Mouse (Mus musculus): ENCODE measurements at regions not wholly inside any gene's neighbourhood (a gene's known extent, or its start where the extent isn't known, plus 50 kb on each side); places are given as distances from the start of the nearest gene placed in this dataset.

DNA sequence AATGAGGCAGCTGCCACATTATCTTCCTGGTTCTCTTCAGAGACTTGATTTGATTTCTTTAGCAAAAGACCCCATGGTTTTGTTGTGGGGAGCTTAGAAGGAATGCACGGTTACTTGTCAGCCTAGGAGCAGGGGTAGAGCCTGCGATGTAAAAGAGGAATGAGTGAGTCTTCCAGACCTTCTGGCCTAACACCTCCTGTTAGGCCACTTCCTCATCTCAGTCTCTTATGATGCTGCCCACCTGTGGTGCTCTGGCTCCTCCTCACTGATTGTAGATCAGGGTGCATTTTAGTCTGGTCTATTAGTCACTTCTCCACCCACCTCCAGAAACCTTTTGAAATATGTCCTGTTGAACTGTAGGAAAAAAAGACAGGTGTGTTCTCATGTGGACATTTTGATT, 113.3 kb upstream of the Prdm1 start:
- no peak for DNase-seq

DNA sequence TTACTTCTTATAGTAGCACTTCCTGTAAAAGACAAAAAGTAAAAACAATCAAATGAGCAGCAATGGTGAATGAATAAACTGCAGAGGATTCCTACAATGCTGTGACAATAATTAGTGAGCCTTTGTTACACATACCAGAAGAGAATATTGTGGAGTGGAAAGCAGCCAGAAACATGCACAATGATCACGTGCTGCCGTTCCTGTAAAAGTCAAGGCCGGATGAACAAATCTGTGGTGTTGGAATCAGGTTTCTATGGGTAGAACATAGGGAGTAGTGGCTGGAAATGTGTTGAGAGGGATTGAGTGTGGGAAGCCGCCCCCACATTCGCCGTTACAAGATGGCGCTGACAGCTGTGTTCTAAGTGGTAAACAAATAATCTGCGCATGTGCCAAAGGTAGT, 112.3 kb upstream of the Prdm1 start:
- no peak for DNase-seq

DNA sequence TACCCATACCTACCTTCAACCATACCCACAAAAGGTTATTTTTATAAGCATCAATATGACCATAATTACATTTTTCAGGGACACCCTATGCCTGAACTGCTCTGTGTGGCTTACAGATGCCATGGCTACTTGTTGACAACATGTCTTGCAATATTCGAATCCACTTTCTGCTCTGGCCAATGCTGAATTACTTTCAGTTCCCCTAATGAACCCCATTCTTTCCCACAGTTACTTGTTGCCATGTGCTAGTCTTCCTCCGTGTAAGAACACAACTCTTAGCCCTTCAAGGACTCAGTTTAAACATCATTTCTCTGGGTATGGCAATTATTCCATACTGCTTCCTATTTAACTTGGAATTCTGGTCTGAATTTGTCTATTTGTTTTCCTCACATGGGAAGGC, 110.4 kb upstream of the Prdm1 start:
- DNase-seq = no peak

DNA sequence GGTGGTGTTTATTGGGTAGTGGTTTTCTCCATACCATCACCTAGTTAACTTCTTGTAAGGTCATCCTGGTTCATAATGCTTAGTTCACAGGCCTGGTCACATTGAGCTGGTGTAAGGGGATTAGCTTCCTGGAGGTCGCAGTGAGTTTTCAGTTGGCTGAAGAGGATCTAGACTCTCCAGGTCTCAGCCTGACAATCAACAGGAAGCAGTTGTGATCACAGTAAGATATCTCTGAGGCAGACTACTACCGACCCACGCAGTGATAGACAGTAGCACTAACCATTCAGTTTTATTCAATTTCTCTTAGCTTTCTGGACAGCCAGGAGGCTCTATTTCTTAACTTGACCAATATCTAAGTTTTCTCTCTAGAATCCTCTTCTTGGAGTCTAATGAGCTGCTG, 108.5 kb upstream of the Prdm1 start:
- DNase-seq = no peak

DNA sequence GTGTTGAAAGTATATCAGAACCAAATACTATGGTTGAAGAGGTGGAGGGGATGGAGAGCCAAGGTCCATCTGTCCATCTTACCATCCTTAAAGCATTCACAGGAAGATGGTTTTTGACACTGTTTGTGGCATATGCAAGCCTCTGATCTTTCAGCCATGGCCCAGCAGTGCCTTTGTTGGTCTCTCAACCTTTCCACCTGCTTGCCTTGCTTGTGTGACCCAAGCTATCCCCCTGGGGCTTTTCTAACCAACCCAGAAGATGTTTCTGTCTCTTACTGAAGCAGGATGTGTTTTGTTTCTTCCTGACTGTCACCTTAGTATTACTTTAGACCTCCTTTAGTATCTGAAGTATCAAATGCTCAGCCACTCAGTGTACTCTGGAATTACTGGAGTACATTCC, 107.8 kb upstream of the Prdm1 start:
- DNase-seq = no peak

DNA sequence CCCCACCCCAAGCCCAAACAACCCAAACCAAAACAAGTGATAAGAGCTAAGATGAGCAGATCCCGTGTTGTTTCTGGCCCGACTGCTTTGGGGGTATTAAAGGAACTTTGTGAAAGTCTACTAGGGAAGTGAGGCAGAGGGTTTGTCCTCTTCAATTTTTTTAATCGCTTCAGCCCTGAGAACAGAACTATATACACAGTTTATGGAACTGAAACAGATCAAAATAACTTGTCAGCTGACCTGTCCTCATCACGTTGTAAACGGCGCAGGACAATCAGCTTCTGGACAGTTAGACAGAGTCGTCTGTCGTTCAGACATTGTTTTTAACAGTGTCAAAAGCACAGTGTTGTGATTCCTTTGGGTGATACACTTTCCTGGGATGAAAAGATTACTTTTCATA, 103.3 kb upstream of the Prdm1 start:
- no peak for DNase-seq

DNA sequence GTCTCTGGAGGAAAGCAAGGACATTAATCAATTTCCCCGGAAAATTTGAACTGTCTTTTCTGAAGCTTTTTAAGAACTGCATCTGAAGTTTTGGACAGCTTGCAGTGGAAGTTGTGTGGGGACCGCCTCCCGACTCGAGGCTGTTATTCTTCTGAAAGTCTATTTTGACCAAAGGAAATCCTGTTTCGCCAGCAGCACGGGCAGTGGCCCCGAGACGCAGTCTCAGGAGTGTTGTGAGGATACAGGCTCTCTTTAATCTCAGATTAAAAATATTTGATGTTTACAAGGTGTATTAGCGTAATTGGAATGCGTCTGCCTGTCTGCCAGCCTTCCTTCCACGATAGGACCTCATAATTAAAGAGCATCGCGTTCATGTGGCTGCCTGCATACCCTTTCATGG, 102.2 kb upstream of the Prdm1 start:
- peak; percentile 18 for DNase-seq

DNA sequence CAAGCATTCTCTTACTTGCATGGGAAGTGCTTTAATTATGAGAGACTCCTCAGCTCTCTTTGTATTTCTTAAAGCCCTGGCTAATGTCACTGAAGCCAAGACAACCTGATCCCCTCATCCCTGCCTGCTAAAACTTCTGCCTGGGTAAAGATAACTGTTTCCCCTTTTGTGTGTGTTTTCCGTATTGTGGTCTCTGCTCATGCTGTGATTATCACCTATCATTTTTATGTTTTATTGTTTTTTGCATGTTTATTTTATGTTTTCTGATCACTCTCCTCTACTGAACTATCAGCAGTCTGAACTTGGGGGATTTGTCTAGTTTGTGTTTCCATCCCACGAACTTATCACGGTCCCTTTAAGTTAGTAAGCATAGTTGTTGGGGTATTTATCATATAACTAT, 100.1 kb upstream of the Prdm1 start:
- no peak for DNase-seq

DNA sequence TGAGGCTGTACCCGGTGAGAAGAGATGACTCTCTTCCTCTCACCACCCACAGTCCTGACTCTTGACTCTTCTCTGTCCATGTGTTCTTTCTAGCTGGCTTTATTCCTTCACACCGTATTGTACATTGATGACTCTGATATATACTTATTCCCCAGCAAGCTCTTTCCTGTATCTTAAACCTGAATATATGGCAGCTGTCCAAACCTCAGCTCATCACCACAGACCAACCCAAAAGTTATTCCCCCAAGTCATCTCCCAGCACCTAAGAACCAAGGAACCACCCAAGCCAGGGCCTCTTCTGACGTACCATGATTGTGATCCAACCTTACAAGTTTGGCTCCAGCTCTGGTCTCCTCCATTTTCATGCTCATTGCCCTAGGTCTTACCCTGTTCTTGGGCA, 99.1 kb upstream of the Prdm1 start:
- DNase-seq = no peak

DNA sequence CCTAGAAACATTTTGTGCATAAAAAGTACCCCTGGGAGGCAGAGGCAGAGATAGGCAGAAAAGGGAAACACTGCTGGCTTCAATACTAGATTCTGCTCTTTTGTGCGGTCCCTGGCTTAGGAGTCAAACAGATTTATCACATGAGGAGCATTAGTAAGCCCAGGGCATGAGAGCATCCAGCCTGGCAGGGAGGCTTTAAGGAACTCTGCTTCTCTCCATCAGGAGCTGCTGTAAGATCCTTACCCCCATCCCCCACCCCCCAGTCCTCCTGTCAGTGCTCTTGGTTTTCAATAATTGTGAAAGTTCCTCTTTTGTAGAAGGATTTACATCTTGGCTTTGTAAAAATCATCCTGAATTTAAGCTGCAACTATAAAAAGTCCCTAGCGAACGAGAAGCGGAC, 97.2 kb upstream of the Prdm1 start:
- no peak for DNase-seq

DNA sequence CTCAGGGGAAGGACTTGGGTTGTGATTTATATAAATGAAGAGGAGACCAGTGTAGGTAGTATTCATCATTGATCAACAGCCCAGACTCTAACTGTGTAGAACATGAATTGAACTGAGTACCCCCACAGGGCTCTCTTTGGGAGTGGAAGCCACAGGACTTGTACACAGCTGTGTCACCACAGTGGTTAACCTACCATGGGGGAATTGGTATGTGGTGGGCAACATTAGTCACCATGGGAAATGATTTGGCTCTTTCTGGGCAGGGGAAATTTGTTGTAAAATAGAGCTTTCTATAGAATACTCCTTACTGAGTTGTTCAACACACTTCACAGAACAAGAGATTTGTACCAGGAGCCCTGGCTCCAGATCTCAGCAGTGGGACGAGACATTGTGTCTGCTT, 87.3 kb upstream of the Prdm1 start:
- DNase-seq = no peak

DNA sequence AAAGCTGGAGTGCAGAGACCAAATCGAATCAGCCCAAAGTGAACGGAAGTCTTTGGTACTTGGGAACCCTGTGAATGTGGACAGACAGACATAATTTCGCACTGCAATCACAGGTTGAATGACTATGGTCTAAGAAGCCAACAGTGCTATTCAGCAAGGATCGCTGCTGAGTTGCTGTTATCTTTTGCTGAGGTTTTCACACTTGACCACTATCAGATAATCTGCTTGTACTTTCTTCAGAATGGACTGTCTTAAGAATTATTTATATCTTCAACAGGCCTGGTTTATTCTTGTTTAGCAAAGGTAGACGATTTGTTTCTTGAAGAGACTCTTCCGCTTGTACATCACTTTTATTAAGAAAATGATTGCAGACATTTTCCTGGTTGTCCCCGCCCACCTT, 84.3 kb upstream of the Prdm1 start:
- DNase-seq = no peak

DNA sequence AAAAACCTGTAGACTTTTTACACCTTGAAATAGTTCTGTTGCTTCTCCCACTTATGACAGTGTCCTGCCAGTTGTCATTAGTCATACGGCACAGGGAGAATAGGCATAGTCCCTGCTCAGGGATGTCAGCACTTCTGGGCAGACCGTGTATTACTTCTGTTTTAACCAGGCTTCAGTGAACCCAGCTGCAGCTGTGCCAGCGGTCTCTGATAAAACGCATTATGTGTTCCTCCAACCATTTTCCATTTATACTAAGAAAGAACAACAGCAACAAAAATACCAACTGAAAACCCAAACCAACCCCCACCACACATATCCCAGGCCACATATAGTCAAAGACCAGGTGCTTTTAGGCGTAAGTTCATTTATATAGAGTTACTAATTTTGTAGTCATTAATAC, 83.1 kb upstream of the Prdm1 start:
- no peak for DNase-seq

DNA sequence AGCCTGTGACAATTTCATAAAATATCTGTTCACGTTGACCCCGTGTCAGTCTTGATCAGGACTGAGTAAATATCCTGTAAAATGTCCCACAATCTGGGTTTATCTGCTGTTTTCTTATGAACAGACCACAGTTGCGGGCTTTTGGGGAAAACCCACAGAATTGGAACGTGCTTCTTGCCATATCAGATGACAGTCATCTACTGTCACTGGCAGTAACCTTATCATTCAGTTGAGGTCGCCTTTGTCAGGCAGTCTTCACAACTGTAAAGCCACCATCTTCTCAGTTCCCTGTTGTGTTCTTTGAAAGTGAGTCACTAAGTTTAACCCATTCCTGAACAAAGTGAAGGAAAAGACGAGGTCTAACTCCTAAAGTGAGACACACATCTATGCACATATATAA, 80.9 kb upstream of the Prdm1 start:
- no peak for DNase-seq

DNA sequence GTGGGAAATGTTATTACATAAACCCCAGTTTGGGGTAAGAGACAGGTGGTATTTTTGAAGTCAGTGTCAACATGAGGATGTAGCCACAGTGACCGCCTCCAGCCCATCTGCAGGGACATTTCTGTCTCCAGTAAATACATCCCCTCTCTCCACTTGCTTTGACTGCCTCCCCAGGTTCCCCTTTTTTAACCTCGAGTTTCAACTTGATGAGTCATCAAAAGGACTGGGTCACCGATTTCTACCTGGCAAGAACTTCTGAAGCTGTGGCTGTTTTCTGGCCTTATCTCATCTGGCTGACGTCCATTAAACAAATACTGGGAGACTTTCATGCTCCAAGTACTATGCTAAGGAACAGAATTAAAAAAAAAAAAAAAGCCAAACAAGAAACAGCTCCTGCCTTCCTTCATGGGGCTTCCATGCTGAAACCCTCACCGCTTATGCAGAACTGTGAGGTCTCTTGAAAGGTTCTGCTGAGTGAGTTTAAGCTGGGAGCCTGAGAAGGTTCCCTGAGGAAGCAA, 79.1 kb upstream of the Prdm1 start:
- peak; percentile 10 for DNase-seq

DNA sequence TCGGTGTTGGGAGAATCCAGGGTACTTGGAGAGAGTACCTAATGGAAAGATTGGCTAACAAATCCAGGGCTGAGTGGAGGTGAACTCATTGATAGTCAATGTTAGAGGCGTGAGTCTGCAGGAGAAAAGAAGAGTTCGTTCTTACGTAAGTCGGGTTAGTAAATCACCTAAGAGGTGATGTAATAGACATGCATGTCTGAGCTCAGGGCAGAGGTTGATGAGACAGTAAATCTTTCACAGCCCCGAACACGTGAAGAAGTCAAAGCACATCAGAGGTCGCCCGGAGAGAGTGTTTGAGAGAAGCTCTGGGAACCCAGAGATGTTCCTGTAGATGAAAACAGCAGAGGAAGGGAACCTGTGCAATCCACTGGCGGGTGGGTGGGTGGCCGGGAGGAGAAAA, 76.2 kb upstream of the Prdm1 start:
- no peak for DNase-seq

DNA sequence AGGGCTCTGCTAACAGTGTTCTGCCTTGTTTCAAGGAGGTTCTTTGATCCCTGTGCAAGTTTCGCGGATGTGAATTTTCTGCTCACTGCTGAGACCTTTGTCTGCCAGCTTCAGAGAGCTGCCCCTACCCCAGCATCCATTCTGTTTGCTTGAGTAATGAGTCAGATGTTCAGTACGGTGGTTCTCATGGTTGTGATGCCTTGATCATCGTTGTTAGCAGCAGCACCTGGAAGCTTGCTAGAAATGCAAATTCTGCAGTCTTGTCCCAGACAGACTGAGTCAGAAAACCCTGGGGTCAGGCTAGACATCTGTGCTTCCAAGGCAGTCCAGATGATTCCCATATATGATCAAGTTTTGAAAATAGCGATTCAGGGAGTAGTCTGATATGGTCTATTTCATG, 75.2 kb upstream of the Prdm1 start:
- no peak for DNase-seq

DNA sequence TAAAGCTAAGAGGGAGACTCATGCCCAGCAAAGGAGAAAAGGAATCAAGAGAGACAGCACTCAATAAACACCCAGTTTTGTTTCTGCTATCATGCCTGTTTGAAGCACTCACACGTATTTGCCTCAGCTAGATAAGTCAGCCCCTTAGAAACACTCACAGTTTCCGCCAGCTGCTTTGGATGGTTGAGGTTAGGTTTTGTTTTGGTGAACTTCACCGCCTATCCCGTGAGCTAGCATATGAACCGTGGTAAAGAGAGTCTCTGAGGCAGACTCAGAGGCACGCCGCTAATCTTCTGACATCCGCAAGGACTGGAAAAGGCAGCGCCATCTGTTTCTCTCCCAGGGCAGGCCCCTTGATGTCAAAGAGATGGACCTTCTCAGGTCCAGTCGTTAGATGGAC, 73.2 kb upstream of the Prdm1 start:
- no peak for DNase-seq

DNA sequence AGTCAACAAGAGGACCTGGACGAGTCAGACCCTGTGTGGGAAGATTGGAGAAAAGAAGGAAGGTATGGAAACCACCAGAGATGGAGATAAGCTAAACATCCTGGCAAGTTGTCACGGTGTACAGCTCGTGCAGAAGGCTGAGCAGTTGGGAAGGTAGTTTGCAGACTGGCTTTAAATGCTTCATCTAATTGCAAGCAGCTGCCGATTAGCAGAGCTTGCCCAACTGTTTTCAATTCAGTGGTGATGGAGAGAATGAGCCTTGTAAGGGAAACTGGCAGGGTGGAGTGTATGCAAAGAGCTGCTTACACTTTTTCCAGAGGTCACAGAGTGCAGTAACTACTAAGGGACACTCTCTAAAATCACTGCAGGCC, 71.6 kb upstream of the Prdm1 start:
- no peak for DNase-seq

DNA sequence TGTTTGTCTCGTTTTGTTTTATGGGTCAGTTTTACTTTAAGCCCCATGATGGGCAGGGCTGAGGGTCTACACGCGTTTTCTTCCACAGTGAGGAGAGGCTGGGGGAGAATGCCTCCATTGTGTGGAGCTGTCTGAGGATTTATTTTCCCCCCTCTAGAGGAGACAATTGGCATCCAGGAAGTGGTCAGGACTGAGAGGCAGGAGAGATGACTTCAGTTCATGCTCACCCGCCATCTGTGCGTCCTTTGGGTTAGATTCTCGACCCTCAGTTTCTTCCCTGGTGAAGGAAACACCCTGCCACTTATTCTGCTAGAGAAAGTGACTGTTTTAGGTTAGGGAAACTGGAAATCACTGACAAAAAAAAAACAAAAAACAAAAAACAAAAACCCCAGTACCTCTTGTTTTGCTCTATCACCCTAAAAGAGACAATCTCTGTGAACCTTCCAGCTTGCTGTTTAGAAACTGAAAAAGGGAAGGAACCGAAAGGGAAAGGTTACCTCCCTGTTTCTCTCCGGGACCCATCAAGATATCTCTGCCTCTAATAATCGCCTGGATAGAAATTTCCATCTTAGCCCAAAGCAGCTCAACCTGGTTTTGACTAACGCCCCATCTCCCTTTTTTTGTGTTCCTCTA, 71.1 kb upstream of the Prdm1 start:
- no peak for DNase-seq

DNA sequence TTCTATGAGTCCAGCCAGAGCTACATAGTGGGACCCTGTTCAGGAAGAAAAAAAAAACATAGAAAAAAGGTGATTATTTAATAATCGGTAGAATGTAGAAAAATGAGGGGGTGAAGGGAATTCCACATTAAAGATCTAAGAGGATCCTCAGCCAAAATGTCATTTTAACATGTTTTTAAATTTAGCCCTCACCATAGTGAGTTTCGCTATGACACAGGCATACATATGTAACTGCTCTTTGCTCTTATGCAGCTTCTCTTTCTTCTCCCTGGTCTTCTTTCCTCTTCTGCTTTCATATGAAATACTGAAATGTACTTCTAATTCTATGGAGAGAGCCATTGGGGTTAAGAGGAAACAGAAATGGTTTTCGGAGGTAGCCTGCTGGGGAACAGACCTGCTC, 70.3 kb upstream of the Prdm1 start:
- no peak for DNase-seq

DNA sequence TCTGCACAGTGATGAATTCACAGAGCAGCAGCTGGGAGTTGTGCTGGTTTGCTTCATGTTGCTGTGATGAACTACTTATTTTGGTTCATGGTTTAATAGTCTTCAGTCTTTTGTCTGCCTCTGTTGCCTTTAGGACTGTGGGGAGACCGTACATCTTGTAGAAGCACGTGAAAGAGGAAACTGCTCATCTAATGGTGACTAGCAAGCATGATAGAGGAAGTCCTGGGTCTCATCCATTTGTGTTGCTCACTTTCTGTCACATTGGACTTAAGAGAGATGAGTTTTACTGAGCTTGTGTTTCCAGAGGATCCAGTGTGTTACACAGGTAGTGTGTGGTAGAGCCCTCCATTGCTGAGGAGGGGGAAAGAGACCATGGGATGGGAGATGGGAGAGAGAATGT, 67.6 kb upstream of the Prdm1 start:
- DNase-seq = no peak

DNA sequence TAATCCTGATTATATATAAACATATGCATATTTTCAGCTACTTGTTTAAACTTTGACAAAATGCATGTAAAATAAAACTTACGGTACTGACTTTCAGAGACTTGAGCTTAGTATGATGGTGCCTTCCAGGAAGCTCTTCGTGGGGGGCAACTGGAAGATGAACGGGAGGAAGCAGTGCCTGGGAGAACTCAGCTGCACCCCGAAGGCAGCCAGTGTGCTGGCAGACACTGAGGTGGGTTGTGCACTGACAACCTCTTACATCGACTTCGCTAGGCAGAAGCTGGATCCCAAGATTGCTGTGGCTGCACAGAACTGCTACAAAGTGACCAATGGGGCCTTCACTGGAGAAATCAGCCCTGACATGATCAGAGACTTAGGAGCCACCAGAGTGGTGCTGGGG, 61.5 kb upstream of the Prdm1 start:
- no peak for DNase-seq

DNA sequence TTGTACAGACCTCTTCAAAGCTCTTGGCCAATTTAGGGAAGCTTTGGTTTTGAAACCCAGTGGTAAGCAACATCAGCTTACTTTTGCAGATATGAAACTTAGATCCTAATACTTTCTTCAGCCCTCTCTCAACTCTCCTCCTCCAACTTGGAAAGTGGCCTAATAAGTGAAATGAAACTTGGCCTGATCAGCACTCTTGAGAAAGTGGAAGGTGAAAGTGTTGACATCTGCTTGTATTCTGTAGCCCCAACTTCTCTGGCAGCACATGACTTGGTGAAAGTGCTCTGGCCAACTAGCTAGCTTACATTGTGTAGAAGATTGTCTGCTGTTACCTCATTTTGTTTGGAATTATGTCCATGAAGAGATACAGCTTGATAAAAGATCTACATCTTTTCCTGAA, 61.1 kb upstream of the Prdm1 start:
- DNase-seq = peak; percentile 26

DNA sequence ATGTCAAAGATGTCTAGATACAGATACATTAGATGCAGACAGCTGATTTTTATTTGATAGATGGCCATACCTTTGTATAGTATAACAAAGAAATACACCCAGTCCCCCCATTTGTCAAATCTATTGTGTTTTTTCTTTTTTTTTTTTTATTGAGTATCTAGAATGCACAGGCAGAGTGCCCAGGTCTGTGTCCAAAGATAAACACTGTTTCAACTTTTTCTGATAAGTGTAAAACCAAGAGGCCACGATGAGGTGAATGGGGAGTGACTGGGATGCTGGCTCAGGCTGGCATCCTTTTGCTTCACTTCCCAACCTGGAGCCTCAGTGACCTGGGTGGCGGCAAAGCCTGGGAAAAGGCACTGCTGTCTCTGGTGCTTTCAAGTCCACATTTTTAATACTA, 54.4 kb upstream of the Prdm1 start:
- DNase-seq = no peak

All from adrenal gland, postnatal 10 days (tissue).